Mouse (Mus musculus) kidney, adult 9 months (tissue): ENCODE measurements around the gene Nprl2.
A peak's percentile ranks its signal among the peaks of the same experiment; 100 is the strongest.
"Not testable (repeated sequence)": the region's sequence is repeated elsewhere in the genome, so short reads cannot be mapped to it uniquely, and the experiment has no call there.

Experiments
- DNase-seq: peaks from one replicate; pipeline ENCODE4 v3.0.0; 2022

Gene Nprl2

DNA sequence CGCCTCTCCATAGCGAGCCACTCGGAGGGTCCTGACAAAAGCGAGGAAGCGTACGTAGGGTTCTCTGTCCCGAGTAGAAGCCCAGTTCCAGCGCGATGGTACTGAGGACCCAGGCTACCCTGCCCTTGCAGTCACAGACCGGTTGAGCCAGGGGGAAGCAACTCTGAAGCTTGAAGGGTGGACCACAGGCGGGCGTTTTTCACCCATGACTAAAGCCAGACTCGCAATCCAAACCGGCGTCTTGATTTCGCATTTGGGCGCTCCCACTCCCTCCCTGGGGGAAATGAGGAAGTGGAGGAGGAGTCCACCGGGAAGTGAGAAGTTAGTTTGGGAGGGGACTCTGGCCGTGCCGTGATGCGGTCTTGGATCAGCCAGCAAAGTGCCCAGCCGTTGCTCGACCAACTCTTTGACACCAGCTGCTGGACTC lies 13.0 kb downstream of the Nprl2 start:
- DNase-seq, result peak; percentile 69

DNA sequence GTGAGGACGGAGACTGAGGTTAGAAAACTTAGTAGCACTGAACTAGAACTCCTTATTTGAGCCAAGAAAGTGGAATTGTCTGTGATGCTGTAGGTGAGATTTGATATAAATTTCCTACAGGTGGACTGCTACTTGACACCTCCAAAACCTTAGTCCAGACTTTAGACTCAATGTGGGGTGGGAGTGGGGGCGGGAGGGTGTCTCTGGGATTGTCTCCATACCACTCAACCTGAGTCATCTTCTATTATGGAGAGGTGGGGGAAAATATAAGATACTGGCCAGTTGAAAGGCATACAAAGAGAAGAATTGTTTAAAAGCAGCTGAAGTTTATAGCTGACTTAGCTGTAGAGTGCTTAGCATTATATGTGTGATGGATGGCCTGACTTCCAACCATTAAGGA lies 13.7 kb downstream of the Nprl2 start:
- no peak for DNase-seq

DNA sequence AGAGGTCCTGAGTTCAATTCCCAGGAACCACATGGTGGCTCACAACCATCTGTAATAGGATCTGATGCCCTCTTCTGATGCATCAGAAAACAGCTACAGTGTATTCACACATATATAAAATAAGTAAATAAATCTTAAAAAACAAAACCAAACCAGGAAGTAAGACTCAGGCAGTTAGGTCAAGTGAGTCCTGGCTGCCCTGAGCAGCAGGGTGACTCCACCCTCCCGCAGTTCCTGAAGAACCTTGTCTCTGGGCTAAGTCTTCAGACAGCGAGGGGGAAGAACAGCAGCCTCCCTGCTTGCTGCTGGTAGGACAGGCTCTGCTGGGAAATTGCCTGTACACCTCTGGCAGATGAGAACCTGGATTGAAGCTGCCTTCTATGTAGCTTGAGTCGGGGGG lies 14.3 kb downstream of the Nprl2 start:
- DNase-seq, result no peak

DNA sequence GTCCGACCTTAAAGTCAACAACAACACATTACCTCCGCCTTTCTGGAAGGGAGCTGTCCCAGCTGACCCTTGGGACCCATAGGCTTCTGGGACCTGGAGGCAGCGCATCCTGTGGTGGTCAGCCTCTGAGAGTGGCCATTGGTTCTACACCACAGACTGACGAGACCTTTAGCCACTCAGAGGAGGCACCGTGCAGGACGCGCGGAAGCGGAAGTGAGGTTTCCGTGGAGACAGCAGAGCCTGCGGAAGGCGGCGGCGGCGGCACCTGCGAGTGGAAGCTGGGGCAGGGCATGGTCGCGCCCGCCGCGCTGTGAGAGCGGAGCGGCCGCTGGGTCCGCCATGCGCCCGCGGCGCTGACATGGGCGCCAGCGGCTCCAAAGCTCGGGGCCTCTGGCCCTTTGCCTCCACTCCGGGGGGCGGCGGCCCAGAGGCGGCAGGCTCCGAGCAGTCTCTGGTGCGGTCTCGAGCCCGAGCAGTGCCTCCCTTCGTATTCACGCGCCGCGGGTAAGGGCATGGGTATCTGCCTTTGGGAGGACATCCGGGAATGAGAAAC lies 21.1 kb downstream of the Nprl2 start, which contains the start of gene Tusc2:
Gene Tusc2, plus strand, starts transcription at position 227 of the 553 bp plus-strand sequence.
- DNase-seq, result peak; percentile 98

DNA sequence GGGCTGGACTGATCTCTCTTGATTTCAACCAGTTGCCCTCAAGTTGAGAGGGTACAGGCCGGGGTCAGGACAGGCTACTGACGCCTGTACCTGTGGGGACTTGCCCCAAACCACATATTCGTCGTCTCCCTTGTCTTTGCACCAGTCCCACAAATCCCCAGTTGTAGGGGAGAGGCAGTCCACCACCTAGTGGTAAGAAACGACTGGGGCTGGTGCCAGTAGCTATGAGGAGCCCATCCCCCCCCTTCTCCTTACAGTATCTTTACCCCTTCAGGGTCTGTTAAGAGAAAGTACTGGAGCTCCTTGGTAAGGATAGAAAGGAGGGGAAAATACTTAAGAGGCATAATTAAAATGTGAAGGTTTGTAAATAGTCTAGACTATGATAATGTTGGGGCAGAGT lies 23.5 kb downstream of the Nprl2 start:
- DNase-seq, result not testable (repeated sequence)

DNA sequence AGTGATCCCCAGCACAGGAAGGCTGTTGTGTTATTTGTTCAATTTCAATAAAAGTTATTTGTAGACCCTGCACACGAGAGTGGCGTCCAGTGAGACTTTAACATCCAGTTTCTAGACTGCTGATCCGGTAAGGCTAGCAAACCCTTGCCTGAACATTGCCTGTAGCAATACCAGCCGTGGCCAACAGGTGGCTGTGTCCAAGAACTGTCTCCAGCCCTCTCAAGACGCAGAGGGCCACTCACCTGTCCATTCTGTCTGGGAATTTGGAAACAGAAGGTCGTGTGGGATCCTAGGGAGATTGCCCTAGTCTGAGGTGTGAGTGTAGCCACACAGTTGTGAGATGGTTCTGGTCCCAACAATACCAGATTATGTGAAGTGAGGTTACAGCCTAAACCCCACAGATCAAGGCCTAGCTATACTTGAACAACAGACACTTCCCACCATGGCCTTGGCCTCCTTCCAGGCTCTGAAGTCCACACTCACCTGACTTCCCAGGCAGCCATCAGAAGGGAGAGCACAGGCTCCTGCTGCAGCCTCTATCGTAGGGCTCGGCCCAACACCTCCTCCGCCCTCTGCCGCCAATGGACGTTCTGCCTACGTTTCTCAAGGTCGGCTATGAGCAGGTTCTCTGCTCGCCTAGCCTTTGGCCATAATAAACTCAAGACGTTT lies 24.1 kb downstream of the Nprl2 start:
- DNase-seq, result peak; percentile 95

DNA sequence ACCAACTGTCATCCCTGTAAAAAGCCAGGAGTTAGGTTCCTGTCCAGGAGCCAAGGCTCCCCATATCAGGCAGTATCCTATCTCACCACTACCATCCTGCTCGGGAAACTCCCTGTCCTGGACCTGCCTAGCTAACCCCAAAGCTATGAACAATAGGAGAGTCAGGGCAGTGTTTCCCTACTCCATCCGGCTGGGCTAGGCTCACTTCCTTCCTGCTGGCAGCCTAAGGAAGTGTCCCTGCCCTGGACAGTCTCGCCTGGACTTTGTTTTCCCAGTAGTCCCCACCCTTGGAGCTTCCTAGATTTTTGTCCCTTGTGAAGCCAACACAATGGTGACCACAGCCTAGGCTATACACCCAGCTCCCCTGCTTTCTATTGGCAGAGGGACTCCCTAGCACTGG lies 24.8 kb downstream of the Nprl2 start:
- peak; percentile 78 for DNase-seq

DNA sequence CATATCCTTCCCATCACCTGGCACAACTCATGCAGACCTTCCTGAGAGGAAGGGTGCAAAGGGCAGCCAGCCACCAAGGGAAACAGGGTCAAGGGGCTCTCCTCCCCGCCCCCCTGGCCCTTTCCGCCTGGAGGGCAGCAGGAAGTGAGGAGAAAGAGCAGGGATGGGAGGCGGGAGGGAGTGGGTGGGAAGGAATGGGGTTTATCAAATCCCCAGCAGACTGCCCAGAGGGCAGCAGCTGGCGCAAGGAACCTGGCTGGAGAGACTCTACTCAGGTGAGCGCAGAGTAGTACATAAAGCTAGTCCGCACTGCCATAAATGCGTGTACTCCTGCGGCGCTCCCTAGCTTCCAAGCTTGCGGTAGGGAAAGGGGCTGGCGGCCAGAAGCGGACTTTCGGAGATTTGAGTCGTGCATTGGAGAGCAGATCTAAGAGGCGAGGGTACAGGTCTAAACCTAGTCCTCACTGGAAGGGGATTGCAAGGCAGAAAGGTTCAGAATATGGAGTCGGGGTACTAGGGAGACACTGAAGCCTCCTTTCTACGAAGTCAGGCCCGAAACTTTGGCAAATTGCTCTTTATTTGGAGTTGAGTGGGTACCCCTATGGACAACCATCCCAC lies 25.8 kb downstream of the Nprl2 start, which contains the start of gene Hyal2:
Gene Hyal2, plus strand, starts transcription at position 244 of the 618 bp plus-strand sequence.
- DNase-seq, result peak; percentile 93

DNA sequence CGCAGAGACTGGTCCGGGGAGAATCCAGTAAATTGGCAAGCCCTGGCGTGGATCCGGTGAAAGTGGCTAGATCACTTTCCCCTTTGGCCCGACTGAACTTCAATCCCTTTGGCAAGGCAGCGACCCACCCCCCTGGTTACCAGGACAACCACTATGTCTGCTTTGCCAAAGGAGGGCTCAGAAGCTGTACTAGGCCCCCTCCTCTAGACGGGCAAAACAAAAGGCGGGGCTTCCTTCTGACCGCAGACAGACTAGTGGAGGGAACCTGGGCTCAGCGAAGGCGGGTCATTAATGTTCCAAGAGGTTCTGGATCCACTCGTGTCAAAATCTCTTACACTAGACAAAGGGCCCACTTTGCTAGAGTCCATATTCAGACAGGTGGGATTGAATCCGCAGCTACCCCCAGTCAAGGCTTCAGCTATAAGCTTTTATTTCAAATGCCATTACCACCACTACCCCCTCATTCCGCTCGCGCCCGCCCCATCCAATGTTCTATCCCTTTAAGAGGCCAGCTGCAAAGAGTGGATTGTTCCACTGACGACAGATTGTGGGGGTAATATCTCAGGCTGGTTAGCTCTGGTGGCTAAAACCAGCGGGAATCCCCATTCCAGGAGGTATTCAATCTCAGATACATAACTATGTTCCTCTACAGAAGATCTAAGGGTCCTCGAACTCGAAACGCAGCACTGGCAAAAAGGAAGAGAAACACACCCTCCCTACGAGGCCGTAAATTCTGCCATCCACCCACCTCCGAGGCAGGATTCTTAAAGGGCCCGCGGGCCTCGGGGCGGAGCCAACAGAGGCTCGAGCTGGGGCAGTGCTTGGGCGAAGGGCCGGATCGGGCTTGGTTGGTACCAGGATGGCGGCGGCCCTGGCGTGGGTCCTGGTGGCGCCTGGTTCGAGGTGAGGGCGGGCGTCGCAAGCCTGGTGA lies 26.6 kb downstream of the Nprl2 start:
- DNase-seq, result peak; percentile 94

DNA sequence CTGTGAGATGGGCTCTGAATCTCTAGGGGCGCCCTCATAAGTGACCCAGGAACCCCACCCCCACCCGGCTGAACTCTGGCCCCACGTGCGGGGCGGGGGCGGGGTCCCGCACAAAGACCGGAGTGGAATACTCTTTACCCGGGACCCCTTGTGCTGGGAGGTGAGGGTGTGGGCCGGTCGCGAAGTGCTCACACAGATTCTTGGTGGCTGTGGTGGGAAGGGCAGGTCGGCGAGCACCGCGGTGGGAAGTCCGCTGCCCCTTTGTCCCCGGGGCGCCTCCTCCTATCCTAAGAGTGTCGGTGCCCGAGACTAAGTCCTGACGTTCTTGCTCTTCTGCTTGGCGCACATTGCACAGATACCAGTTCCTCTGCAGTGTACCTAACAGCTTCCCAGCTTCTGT lies 27.2 kb downstream of the Nprl2 start:
- DNase-seq, result no peak

DNA sequence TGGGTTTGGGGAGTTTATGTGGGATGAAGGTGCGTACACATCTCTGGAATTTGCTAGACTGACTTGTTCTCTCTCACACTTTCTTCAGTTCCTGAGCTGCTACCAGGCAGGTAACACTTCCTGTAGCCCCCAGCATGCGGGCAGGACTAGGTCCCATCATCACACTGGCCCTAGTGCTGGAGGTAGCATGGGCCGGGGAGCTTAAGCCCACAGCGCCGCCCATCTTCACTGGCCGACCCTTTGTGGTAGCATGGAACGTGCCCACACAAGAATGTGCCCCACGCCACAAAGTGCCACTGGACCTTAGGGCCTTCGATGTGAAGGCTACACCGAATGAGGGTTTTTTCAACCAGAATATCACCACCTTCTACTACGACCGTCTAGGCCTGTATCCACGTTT lies 28.0 kb downstream of the Nprl2 start:
- no peak for DNase-seq

DNA sequence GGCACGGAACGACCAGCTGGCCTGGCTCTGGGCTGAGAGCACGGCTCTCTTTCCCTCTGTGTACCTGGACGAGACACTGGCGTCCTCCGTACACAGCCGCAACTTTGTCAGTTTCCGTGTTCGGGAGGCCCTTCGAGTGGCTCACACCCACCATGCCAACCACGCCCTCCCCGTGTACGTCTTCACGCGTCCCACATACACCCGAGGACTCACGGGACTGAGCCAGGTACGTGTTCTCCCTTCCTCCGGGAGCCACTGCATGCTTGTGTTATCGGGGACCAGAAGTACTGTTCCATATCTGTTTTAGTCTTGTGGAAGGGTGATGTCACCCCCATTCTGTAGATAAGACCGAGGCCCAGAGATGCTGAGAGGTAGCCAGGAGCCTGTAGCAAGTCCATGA lies 28.8 kb downstream of the Nprl2 start:
- no peak for DNase-seq

DNA sequence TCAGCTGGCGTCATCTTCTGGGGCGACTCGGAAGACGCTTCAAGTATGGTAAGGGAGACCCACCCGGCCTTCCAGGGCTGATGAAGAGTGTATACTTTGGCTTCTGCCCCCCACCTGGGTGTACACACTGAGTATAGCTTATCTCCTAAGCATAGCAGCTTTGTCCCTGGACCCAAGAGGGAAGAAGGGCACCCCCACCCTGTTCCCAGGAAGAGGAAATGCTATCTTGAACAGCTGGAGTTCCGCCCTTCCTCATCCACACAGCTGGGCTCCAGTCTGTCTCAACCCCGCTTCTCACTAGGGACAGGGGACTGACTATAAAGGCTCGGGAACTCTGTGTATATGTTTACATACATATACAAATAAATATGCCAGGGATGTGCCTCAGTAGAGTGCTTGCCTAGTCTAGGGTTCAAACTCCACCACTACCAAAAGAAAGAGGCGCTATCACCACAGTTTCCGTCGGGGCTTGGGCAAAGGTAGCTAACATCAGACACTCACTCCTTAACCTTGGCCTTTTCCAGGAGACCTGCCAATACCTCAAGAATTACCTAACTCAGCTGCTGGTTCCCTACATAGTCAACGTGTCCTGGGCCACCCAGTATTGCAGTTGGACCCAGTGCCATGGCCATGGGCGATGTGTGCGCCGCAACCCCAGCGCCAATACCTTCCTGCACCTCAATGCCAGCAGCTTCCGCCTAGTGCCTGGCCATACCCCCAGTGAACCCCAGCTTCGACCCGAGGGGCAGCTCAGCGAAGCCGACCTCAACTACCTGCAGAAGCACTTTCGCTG lies 29.7 kb downstream of the Nprl2 start:
- peak; percentile 71 for DNase-seq

DNA sequence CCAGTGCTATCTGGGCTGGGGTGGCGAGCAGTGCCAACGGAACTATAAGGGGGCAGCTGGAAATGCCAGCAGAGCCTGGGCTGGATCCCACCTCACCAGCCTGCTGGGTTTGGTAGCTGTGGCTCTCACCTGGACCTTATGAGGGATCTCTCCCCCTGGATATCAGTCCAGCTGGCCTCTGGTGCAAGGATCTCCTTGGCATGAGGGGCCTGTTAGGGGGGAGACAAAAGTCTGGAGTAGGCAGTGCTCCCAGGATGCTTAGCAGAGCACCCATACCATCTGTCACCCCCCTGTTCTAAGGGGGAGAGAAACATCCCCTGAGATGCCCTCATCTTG lies 30.3 kb downstream of the Nprl2 start:
- no peak for DNase-seq

DNA sequence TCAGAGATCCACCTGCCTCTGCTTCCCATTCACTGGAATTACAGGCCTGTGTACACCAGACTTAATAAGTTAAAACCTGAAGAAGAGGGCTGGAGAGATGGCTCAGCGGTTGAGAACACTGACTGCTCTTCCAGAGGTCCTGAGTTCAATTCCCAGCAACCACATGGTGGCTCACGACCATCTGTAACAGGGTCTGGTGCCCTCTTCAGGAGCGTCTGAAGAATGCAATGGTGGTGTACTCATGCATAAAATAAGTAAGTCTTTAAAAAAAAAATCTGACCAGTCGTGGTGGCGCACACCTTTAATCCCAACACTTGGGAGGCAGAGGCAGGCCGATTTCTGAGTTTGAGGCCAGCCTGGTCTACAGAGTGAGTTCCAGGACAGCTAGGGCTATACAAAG lies 31.7 kb downstream of the Nprl2 start:
- DNase-seq, result not testable (repeated sequence)

DNA sequence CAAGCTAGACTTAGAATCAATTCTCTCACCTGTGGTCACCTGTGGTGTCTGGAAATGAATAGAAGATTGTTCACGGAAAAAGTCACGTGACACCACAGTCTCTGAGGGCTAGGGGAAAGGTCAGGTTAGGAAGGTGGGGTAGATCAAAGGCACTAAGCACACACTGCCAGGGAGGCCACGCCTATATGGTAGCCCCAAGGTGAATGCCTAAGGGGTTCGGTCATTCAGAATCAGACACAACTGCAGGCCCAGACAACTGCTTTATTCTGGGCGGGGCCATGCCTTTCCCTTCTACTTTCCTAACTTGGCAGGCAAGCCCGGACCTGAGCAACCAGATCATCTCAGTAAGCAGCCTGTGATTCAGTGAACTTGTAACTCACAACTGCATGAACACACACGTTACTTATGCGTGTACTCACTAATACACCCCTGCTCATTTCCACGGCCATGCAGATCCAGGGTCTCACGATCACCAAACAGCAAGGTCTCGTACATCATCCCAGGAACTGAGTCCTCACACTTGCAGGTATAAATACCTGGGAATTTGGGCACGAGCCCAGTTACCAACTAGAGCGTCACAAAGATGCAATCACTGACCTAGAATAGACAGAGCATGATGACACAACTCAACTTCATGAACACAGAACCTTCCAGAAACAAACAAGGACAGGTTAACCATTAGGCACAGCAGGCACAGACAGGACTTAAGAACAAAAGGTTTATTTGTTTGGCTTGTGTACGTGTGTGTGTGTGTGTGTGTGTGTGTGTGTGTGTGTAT lies 33.7 kb downstream of the Nprl2 start:
- DNase-seq, result peak; percentile 70

DNA sequence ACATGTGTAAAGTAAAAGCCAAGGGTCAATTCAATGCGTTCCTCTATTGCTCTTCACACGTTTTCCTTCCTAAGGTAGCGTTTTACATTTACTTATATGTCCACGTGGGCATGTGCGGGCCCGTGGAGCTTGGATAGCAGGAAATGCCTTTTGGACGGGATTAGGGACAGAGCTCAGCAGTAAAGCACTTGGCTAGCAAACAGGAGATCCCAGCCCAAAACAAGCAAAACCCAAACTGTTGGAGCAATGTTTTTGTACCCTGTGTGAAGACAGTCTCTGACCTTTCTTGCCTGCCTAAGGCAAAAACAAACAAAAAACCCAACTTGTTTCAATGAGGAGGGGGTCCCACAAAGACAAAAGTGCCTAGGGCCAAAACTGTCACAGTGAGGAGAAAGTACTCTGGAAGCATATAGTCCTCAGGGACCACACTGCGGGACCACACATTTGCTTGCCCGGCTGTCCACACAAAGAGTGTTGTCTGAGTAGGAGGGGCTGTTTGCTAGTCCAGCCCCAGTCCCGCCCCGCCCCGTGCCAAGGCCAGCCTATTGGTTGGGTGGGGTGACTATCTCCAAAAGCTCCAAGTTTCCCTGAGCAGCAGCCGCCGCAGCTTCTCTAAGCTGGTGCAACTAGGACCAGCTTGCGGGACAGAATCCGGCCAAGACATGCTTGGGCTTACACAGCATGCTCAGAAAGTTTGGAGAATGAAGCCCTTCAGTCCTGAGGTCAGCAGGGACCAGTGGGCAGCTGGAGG lies 34.5 kb downstream of the Nprl2 start, which contains the start of gene Hyal1:
Gene Hyal1, plus strand, starts transcription at position 571 of the 751 bp plus-strand sequence.
- DNase-seq, result peak; percentile 86

DNA sequence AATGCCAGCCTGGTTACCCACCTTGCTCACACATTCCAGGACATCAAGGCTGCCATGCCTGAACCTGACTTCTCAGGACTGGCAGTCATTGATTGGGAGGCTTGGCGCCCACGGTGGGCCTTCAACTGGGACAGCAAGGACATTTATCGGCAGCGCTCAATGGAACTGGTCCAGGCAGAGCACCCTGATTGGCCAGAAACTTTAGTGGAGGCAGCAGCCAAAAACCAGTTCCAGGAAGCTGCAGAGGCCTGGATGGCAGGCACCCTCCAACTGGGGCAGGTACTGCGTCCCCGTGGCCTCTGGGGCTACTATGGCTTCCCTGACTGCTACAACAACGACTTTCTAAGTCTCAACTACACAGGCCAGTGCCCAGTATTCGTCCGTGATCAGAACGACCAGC lies 35.8 kb downstream of the Nprl2 start:
- DNase-seq, result no peak

DNA sequence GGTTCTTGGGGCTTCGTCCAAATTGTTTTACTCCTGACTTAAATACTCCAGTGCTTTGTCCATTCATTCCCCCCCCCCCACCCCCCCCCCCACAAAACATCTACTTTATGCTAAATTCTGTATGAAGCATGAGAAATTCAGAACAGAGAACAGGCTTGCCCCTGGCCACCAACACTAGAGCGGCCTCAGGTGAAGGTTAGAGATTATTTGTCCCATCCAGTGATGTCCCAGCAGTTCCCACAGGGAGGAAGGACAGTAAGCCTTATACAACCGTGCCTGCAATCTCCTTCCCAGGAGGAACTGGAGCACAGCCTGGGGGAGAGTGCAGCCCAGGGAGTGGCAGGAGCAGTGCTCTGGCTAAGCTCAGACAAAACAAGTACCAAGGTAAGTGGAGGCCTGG lies 36.6 kb downstream of the Nprl2 start, which contains the start of gene Naa80:
Gene Naa80, plus strand, starts transcription at position 301 of the 400 bp plus-strand sequence.
- DNase-seq, result no peak

DNA sequence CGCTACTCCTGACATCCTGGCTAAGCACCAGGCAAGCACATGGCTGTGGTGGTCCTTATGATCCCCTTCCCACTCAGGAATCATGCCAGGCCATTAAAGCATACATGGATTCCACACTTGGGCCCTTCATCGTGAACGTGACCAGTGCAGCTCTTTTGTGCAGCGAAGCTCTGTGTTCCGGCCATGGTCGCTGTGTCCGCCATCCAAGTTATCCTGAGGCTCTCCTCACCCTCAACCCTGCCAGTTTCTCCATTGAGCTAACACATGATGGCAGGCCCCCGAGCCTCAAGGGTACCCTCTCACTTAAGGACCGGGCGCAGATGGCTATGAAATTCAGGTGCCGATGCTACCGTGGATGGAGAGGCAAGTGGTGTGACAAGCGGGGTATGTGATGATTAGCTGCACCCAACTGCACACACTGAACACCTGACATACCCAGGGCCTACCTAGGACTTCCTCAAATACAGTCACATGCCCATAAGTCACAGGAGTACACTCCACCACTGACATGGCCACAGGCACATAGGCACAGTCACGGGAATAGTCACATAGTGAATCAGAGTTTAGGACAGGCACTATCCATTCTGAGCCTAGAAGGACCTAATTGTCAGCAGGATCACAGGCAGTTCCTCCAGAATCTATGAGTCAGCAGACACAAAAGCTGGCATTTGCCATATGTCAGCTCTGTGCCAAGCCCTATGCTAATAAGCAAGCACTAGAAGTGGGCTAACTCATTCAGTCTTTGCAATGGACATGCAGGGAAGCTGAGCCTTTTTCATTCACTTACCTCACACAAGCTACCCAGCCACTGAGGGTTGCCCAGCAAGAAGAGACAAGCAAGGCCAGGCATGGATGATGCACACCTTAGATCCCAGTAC lies 37.2 kb downstream of the Nprl2 start:
- DNase-seq, result no peak
